Mouse (Mus musculus) liver, embryonic 14.5 days (tissue): ENCODE results near the gene Klk7. TPM values are rescaled to one million over a fixed set of nuclear protein-coding genes. Genes with fewer than 3 reads are reported as not detected.

Experiments
- ATAC-seq: fragments of 200-750 bp; cut with Nextera tagmentation; 2 replicates; pipeline ENCODE4 v1.8.0; 2017; ENCODE audit warnings: moderate number of reproducible peaks, mild to moderate bottlenecking, moderate library complexity; ENCODE audit not compliant: insufficient read depth
- DNase-seq, 3 experiments: peaks; one replicate each; pipeline ENCODE4 v3.0.0-alpha.2; 2012 to 2013; ENCODE audit warnings: low read depth in 3 of 3, low spot score in 3 of 3
- H3K27ac ChIP-seq: fragments of 300-500 bp; sonication (generic); 2 replicates; pipeline ENCODE4 v1.5.1; 2014; ENCODE audit warnings: moderate library complexity, mild to moderate bottlenecking, control low read depth, inconsistent platforms
- H3K27me3 ChIP-seq: fragments of 300-500 bp; sonication (generic); 2 replicates; pipeline ENCODE4 v1.6.1; 2014; ENCODE audit warnings: mild to moderate bottlenecking, low read length, moderate library complexity; ENCODE audit not compliant: control insufficient read depth, insufficient read depth
- H3K36me3 ChIP-seq: fragments of 300-500 bp; sonication (generic); replicated peaks from 2 replicates; pipeline ENCODE4 v1.6.1; 2014; ENCODE audit warnings: low read depth; ENCODE audit not compliant: control insufficient read depth, insufficient read depth
- H3K4me1 ChIP-seq, 2 experiments: fragments of 200-500 bp in 1 of 2; fragments of 300-500 bp in 1 of 2; sonication (generic) in 1 of 2; replicated peaks; 2 replicates each; pipeline ENCODE4 v1.6.1; 2012 to 2014; ENCODE audit warnings: antibody characterized with exemption in 1 of 2, inconsistent platforms in 1 of 2, low read length in 1 of 2; ENCODE audit not compliant: control insufficient read depth in 2 of 2, insufficient read depth in 2 of 2
- H3K4me2 ChIP-seq: fragments of 300-500 bp; sonication (generic); 2 replicates; pipeline ENCODE4 v1.6.1; 2014; ENCODE audit warnings: low read depth, mild to moderate bottlenecking, control low read depth, moderate library complexity
- H3K4me3 ChIP-seq, 2 experiments: fragments of 200-500 bp in 1 of 2; fragments of 300-500 bp in 1 of 2; sonication (generic) in 1 of 2; 2 replicates each; pipeline ENCODE4 v1.5.1; 2012 to 2014; ENCODE audit warnings: low read depth in 2 of 2, low read length in 2 of 2, mild to moderate bottlenecking in 2 of 2, control low read depth in 1 of 2, inconsistent platforms in 1 of 2, moderate library complexity in 1 of 2; ENCODE audit not compliant: insufficient read depth in 1 of 2
- H3K9ac ChIP-seq: fragments of 300-500 bp; sonication (generic); replicated peaks from 2 replicates; pipeline ENCODE4 v1.6.1; 2014; ENCODE audit warnings: mild to moderate bottlenecking, control low read depth, moderate library complexity
- H3K9me3 ChIP-seq: fragments of 300-500 bp; sonication (generic); 2 replicates; pipeline ENCODE4 v1.6.1; 2016; ENCODE audit warnings: low read length, mixed read lengths; ENCODE audit not compliant: control insufficient read depth
- CTCF ChIP-seq: IDR thresholded peaks from 2 replicates; pipeline ENCODE4 v1.5.1; 2016; ENCODE audit warnings: antibody characterized with exemption, low read depth, control low read depth
- EP300 ChIP-seq: IDR thresholded peaks from 2 replicates; pipeline ENCODE4 v1.6.1; 2016; ENCODE audit warnings: antibody characterized with exemption, low read depth
- WGBS: fragments of 180-500 bp; shearing (Covaris S2); extraction: QIAGEN DNeasy Blood & Tissue Kit; methylation state at CpG from one replicate; pipeline ENCODE4 v1.1.7; 2014; ENCODE audit not compliant: insufficient replicate concordance; 5-methylcytosine and 5-hydroxymethylcytosine counted together
- polyA plus RNA-seq, 2 experiments: library from polyadenylated mRNA; depleted of rRNA in 1 of 2; stranded (reverse) in 1 of 2; unstranded in 1 of 2; fragments of >200 nt; fragmentation: Nextera tagmentation in 1 of 2; extraction: Ambion mirVana in 1 of 2; gene quantifications; 2 replicates each; pipeline versions ENCODE4 v1.2.1 to v1.2.3; 2012 to 2014

Gene Klk7
- polyA plus RNA-seq, 2 experiments = not detected

DNA sequence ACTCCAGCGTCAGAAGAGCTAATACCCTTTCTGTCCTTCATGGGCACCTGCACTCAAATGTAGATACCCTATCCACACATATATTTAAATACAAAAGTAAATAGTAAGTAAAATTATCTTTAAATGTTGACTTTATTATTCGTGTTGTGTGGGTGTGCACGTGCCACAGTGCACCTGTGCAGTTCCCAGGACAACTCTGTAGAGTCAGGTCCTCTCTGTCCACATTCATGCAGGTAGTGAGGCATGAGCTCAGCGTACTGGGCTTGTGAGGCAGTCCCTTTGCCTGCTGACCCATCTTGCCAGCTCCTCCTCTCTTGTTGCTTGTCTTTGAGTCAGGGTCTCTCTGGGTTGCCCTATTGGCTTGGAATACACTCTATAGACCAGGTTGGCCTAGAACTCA is 16.6 kb downstream of the Klk7 start:
- no peaks in the 10 kb centered on the region for H3K9me3 ChIP-seq
- ATAC-seq (no peak), DNase-seq (no peak)
- no peaks in the 10 kb centered on the region for H3K36me3 ChIP-seq
- TF ChIP-seq CTCF (no peak), EP300 (no peak)
- H3K9ac ChIP-seq = no peak overlapping the region
- no peaks in the 10 kb centered on the region for H3K4me1 ChIP-seq
- WGBS = 59% methylated on average over 4 of the region's 4 CpGs
- no peak overlapping the region for H3K4me2 ChIP-seq
- no peak overlapping the region for H3K4me3 ChIP-seq
- no peak overlapping the region for H3K27ac ChIP-seq
- H3K27me3 ChIP-seq = no peaks in the 10 kb centered on the region

DNA sequence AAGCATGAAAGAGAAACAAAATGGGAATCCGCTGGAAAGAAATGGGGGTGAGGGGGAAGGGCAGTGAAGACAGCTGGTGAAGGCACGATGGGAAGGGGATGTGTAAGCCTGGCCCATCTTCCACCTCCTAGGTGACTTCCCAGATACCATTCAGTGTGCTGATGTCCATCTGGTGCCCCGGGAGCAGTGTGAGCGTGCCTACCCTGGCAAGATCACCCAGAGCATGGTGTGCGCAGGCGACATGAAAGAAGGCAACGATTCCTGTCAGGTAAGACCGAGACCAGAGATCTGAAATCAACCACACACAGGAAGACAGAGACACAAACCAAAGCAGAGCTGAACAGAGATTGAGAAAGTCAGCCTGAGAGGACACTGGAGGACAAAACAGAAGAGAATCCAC is 17.9 kb downstream of the Klk7 start:
- no peaks in the 10 kb centered on the region for H3K36me3 ChIP-seq
- no peaks in the 10 kb centered on the region for H3K9me3 ChIP-seq
- no peak overlapping the region for H3K9ac ChIP-seq
- no peak overlapping the region for H3K27ac ChIP-seq
- no peak overlapping the region for H3K4me2 ChIP-seq
- TF ChIP-seq CTCF = no peak
- TF ChIP-seq EP300 = no peak
- no peaks in the 10 kb centered on the region for H3K27me3 ChIP-seq
- WGBS = 69% methylated on average over 8 of the region's 8 CpGs
- no peak overlapping the region for H3K4me3 ChIP-seq
- no peaks in the 10 kb centered on the region for H3K4me1 ChIP-seq
- DNase-seq = no peak
- ATAC-seq = no peak

DNA sequence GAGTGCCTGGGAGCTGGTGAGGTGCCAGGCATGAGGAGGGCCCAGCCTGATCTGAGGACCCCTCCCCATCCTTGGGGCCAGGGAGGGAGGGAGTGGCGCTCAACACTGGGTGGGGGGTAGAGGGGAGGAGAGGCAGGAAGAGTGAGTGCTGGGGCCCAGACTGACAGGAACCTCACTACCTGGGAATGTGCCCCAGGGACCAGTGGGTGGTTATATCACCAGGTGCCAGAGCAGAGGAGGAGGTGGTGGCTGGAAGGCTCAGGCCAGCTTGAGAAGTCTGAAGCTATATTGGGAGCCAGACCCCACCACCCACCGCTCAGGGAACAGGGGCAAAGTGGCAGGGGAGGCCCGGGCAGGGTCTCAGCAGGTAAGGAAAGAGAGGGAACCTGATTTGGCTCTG is 30.6 kb downstream of the Klk7 start, which contains the start of gene Klk5:
Gene Klk5 (plus strand): TSS at position 271 of the 400 bp plus-strand sequence.
- no peak within 1 kb of the TSS for H3K4me3 ChIP-seq
- H3K4me1 ChIP-seq = no peaks in the 10 kb centered on the region
- WGBS = 38% methylated on average over 3 of the region's 3 CpGs
- no peak within 1 kb of the TSS for H3K9ac ChIP-seq
- no peak for ATAC-seq
- no peaks in the 10 kb centered on the region for H3K36me3 ChIP-seq
- H3K4me2 ChIP-seq = no peak within 1 kb of the TSS
- TF ChIP-seq EP300 (no peak), CTCF (no peak)
- H3K27ac ChIP-seq = no peak within 1 kb of the TSS
- no peaks in the 10 kb centered on the region for H3K9me3 ChIP-seq
- no peaks in the 10 kb centered on the region for H3K27me3 ChIP-seq
- DNase-seq = no peak

- no peak overlapping the region for H3K27ac ChIP-seq
- TF ChIP-seq EP300 (no peak), CTCF (no peak)
- no peak overlapping the region for H3K4me3 ChIP-seq
- H3K4me1 ChIP-seq = no peaks in the 10 kb centered on the region
- H3K9ac ChIP-seq = no peak overlapping the region
- no peak for ATAC-seq
- no peak overlapping the region for H3K4me2 ChIP-seq
- H3K27me3 ChIP-seq = no peaks in the 10 kb centered on the region
- 75% methylated on average over 4 of the region's 4 CpGs for WGBS
- H3K36me3 ChIP-seq = no peaks in the 10 kb centered on the region
- no peaks in the 10 kb centered on the region for H3K9me3 ChIP-seq
- no peak for DNase-seq
Measured at GRCm38 (mm10) chr7:43843801-43844200, 32.7 kb downstream of the Klk7 start.

DNA sequence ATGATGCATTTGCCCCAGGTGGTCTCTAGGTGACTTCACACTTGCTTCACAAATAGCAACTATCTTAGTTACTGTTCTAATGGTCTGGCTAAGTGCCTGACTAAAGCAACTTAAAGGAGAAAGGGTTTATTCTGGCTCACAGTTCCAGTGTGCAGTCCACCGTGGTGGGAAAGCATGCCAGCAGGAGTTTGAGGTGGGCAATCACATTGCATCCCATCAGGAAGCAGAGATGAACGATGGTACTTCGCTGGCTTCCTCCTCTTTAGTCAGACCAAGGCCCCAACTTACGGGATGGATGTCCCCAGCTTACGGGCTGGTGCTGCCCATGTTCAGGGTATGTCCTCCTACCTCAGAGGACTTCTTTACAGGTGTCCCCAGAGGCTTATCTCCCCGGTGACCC is 40.5 kb downstream of the Klk7 start:
- no peak overlapping the region for H3K4me3 ChIP-seq
- ATAC-seq (no peak), DNase-seq (no peak)
- no peak overlapping the region for H3K9ac ChIP-seq
- no peak overlapping the region for H3K27ac ChIP-seq
- no peaks in the 10 kb centered on the region for H3K9me3 ChIP-seq
- H3K4me2 ChIP-seq = no peak overlapping the region
- no peaks in the 10 kb centered on the region for H3K27me3 ChIP-seq
- no peaks in the 10 kb centered on the region for H3K4me1 ChIP-seq
- 65% methylated on average over 6 of the region's 6 CpGs for WGBS
- no peak for TF ChIP-seq CTCF
- TF ChIP-seq EP300 = no peak
- no peaks in the 10 kb centered on the region for H3K36me3 ChIP-seq
